Mouse (Mus musculus) testis, adult 2 months (tissue): ENCODE measurements at regions not wholly inside any gene's neighbourhood (a gene's known extent, or its start where the extent isn't known, plus 50 kb on each side); places are given as distances from the start of the nearest gene placed in this dataset.

ENCODE experiments used
- CTCF ChIP-seq: fragments of 200-500 bp; IDR thresholded peaks from 2 replicates; pipeline ENCODE4 v1.5.1; 2012; ENCODE audit warnings: low read depth, mild to moderate bottlenecking, inconsistent platforms, low read length, moderate library complexity; ENCODE audit not compliant: control insufficient read depth, insufficient read depth, insufficient replicate concordance
- POLR2A ChIP-seq: fragments of 200-500 bp; IDR thresholded peaks from 2 replicates; pipeline ENCODE4 v1.6.1; 2012; ENCODE audit warnings: low read depth, mild to moderate bottlenecking, inconsistent platforms, low read length, moderate library complexity; ENCODE audit not compliant: control insufficient read depth

- TF ChIP-seq POLR2A (no peak), CTCF (no peak)
These were observed 516.1 kb upstream of the Mgmt start for GRCm38 (mm10) chr7:136378321-136378720.
